Mouse (Mus musculus): ENCODE results near the gene Acbd4. TPM values are rescaled to one million over a fixed set of nuclear protein-coding genes. Genes with fewer than 3 reads are reported as not detected.

Gene Acbd4
- polyA plus RNA-seq, 1 experiment from 2014 or later = 54.4 TPM

DNA sequence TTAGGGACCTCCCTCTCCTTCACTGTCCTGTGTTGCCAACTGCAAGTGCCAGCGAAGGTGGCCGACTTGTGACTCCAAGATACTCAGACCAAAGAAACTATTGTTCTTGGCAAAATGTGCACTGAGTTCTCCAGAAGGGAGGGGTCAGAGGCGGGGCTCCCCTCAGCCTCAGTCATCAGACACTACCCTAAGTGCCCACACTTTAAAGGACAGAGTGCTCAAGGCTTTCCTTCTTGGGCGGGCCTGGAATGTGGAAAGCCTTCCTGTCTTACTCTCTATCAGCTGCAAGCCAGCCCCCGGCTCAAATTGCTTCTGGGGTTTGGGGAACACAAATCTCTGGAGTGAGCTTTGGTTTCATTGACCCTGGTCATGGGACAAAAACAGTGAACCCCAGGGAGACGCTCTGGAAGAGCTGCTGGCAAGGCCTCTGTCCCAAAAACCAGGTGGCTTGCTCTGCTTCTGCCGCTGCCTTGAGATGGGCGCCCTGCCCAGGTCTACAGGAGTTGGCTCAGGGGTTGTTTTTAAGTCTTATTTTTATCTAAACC is 34.0 kb upstream of the Acbd4 start:
- Histone ChIP-seq H3K4me1 (ENCODE audit: control insufficient read depth, low read depth, low read length) (no peaks in the 10 kb centered on the region), H3K9ac (ENCODE audit: low read depth, low read length) (no peak overlapping the region), H3K4me3 (ENCODE audit: low read depth, low read length) (no peak overlapping the region), H3K27ac (ENCODE audit: low read length) (no peak overlapping the region), H3K4me2 (ENCODE audit: low read depth, low read length) (no peak overlapping the region), H3K9me3 (replicated peaks; ENCODE audit: control insufficient read depth, low read length) (no peaks in the 10 kb centered on the region), H3K27me3 (ENCODE audit: control insufficient read depth, insufficient read depth, low read depth, low read length) (no peaks in the 10 kb centered on the region), H3K36me3 (ENCODE audit: control insufficient read depth, insufficient read depth) (peaks cover 49% of the 10 kb centered on the region)
- 83% methylated on average over 8 of the region's 8 CpGs for WGBS (ENCODE audit: insufficient replicate concordance)
- no peak for ATAC-seq (ENCODE audit: low read depth)

DNA sequence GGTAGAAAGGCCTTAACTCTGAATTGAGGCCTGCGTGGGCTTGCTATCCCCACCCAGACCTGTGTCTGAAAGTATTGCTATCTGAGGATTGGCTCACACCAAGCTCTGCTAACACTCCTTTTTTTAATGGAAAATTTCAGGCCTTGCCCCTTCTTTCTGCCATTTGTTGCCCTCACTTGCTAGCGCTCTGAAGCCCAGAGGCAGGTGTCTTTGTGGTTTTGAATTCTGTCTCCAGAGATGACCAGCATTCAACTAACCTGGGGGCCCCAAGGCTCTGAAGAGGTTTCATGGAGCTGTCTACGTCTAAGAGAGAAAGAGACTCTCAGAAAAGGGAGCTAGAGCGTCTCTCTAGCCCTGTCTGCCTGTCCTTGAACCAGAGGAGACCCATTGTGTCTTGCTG is 33.2 kb upstream of the Acbd4 start:
- no peak for ATAC-seq (ENCODE audit: low read depth)
- Histone ChIP-seq H3K27me3 (ENCODE audit: control insufficient read depth, insufficient read depth, low read depth, low read length) (no peaks in the 10 kb centered on the region), H3K27ac (ENCODE audit: low read length) (no peak overlapping the region), H3K4me2 (ENCODE audit: low read depth, low read length) (no peak overlapping the region), H3K4me3 (ENCODE audit: low read depth, low read length) (no peak overlapping the region), H3K4me1 (ENCODE audit: control insufficient read depth, low read depth, low read length) (no peaks in the 10 kb centered on the region), H3K36me3 (ENCODE audit: control insufficient read depth, insufficient read depth) (peaks cover 45% of the 10 kb centered on the region), H3K9ac (ENCODE audit: low read depth, low read length) (no peak overlapping the region), H3K9me3 (replicated peaks; ENCODE audit: control insufficient read depth, low read length) (no peaks in the 10 kb centered on the region)
- 93% methylated on average over 4 of the region's 4 CpGs for WGBS (ENCODE audit: insufficient replicate concordance)

DNA sequence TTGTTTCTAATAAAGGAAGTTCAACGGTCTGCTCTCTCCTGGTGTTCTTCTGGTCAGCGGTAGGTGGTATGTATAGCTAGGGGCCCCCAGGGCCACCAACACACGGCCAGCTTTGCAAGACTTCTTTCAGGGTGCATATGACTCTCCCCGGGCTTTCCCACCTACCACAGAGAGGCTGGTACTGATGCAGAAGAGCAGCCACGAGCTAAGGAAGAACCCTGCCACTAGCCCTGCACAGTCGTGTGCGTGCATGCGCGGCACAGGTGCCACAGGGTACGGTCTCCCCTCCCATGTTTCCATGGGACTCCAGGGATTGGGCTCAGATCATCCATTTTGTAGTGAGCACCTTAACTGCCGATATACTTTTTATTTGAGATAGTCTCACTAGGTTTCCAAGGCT is 32.6 kb upstream of the Acbd4 start:
- no peaks in the 10 kb centered on the region for H3K4me1 ChIP-seq (ENCODE audit: control insufficient read depth, low read depth, low read length)
- H3K27ac ChIP-seq (ENCODE audit: low read length) = no peak overlapping the region
- no peaks in the 10 kb centered on the region for H3K9me3 ChIP-seq (replicated peaks; ENCODE audit: control insufficient read depth, low read length)
- no peak overlapping the region for H3K4me2 ChIP-seq (ENCODE audit: low read depth, low read length)
- ATAC-seq (ENCODE audit: low read depth) = no peak
- no peak overlapping the region for H3K4me3 ChIP-seq (ENCODE audit: low read depth, low read length)
- no peak overlapping the region for H3K9ac ChIP-seq (ENCODE audit: low read depth, low read length)
- no peaks in the 10 kb centered on the region for H3K27me3 ChIP-seq (ENCODE audit: control insufficient read depth, insufficient read depth, low read depth, low read length)
- 90% methylated on average over 11 of the region's 11 CpGs for WGBS (ENCODE audit: insufficient replicate concordance)
- H3K36me3 ChIP-seq (ENCODE audit: control insufficient read depth, insufficient read depth) = peaks cover 40% of the 10 kb centered on the region

DNA sequence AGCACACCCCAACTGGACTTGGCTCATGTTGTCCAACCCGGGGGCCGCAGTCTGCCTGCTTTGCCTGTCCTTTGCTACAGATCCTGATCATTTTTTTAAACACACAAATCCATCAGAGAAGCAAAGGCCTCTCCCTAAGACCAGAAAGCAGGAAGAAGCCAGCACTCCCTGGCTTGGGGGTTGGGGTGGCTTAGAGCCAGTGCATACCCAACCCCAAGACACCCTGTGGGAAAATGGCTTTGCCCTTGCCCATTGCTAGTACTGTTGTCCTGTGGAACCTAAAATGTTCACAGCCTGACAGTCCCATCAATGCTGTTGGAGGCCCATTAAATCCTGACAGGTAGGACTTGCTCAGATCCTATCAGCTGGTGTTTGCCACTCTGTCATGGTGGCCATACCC is 31.8 kb upstream of the Acbd4 start:
- Histone ChIP-seq H3K9me3 (replicated peaks; ENCODE audit: control insufficient read depth, low read length) (no peaks in the 10 kb centered on the region), H3K27ac (ENCODE audit: low read length) (no peak overlapping the region), H3K36me3 (ENCODE audit: control insufficient read depth, insufficient read depth) (peaks cover 31% of the 10 kb centered on the region), H3K4me2 (ENCODE audit: low read depth, low read length) (no peak overlapping the region), H3K4me1 (ENCODE audit: control insufficient read depth, low read depth, low read length) (no peaks in the 10 kb centered on the region), H3K9ac (ENCODE audit: low read depth, low read length) (no peak overlapping the region), H3K27me3 (ENCODE audit: control insufficient read depth, insufficient read depth, low read depth, low read length) (no peaks in the 10 kb centered on the region), H3K4me3 (ENCODE audit: low read depth, low read length) (no peak overlapping the region)
- no peak for ATAC-seq (ENCODE audit: low read depth)
- 89% methylated on average over 2 of the region's 2 CpGs for WGBS (ENCODE audit: insufficient replicate concordance)

DNA sequence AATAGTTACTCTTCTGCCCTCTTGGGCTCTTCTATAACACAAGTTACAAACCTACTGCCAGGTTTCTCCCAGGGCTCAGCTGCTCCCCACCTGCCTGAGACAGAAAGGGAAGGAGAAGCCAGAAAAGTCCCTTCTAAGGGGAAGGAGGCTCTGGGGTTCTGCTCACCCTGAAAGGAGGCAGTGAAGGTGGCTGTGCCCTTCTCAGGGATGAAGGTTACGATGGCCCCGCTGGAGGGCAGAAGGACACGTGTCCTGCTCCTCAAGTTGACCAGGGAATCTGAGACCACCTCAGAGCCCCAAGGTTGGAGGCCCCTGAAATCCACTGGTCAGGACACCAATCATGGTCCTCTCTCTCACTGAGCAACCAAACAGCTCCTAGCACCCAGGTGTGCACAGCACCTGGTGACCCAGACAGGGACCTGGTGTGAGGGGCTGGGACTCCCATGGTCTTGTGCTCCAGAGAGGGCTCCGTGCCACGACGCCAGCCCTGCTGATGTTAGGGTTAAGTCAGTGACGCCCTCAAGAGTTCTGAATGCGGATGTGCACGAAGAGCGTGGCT is 31.1 kb upstream of the Acbd4 start:
- H3K27ac ChIP-seq (ENCODE audit: low read length) = no peak overlapping the region
- H3K9ac ChIP-seq (ENCODE audit: low read depth, low read length) = no peak overlapping the region
- H3K4me1 ChIP-seq (ENCODE audit: control insufficient read depth, low read depth, low read length) = no peaks in the 10 kb centered on the region
- WGBS (ENCODE audit: insufficient replicate concordance) = 82% methylated on average over 10 of the region's 10 CpGs
- no peak for ATAC-seq (ENCODE audit: low read depth)
- peaks cover 27% of the 10 kb centered on the region for H3K36me3 ChIP-seq (ENCODE audit: control insufficient read depth, insufficient read depth)
- no peak overlapping the region for H3K4me3 ChIP-seq (ENCODE audit: low read depth, low read length)
- no peaks in the 10 kb centered on the region for H3K9me3 ChIP-seq (replicated peaks; ENCODE audit: control insufficient read depth, low read length)
- H3K27me3 ChIP-seq (ENCODE audit: control insufficient read depth, insufficient read depth, low read depth, low read length) = no peaks in the 10 kb centered on the region
- H3K4me2 ChIP-seq (ENCODE audit: low read depth, low read length) = no peak overlapping the region

DNA sequence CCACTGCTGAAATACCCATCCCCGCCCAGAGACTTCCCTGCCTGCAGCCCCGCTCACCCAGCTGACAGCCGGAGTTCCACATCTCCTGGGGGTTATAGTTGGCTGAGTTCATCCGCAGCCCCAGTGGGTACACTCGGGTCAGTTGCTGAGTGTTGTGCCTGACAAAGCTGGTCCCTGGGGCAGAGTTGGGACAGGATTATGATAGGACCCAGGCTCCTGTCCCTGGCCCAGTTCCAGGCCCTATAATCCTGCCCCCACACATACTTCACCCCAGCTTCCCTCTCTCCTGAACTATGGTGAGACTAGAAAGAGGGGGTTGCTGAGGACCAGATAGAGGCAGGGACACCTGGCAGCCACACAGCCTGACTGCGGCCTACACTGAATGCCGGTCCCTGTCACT is 27.8 kb upstream of the Acbd4 start:
- H3K27me3 ChIP-seq (ENCODE audit: control insufficient read depth, insufficient read depth, low read depth, low read length) = no peaks in the 10 kb centered on the region; the same call in none of the 2 replicates
- 83% methylated on average over 7 of the region's 7 CpGs for WGBS (ENCODE audit: insufficient replicate concordance)
- no peak overlapping the region for H3K9ac ChIP-seq (ENCODE audit: low read depth, low read length)
- no peaks in the 10 kb centered on the region for H3K4me1 ChIP-seq (ENCODE audit: control insufficient read depth, low read depth, low read length)
- no peaks in the 10 kb centered on the region for H3K9me3 ChIP-seq (replicated peaks; ENCODE audit: control insufficient read depth, low read length)
- H3K4me3 ChIP-seq (ENCODE audit: low read depth, low read length) = no peak overlapping the region
- 0 out of 2 replicates have a peak, but pooled peaks cover 5% of the 10 kb centered on the region for H3K36me3 ChIP-seq (ENCODE audit: control insufficient read depth, insufficient read depth)
- H3K4me2 ChIP-seq (ENCODE audit: low read depth, low read length) = no peak overlapping the region
- no peak overlapping the region for H3K27ac ChIP-seq (ENCODE audit: low read length)
- ATAC-seq (ENCODE audit: low read depth) = no peak

DNA sequence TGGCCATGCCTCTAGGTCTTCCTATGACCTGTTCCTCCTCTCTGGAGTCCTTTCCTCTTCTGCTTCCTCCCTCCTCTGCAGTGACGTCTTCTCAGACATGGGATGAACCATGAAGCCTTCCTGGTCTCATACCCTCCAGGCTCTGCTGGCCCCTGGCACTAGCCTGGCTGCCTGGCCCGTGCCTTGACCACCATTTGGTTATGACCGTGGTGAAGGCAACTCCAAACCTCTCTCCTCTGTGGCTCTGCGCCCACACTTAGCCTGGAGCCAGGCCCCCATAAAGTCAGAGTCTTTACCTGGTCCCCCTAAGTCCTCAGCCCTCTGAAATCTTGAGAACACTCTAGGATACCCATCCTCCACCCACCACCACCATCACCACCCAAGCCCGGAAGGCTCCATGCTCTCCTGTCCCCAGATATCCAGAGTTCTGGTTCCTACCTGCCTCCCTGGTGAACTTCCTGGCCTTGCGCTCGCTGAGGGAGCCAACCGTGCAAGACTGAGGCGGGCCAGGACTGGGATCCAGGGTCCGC is 27.3 kb upstream of the Acbd4 start:
- H3K36me3 ChIP-seq (ENCODE audit: control insufficient read depth, insufficient read depth) = 0 out of 2 replicates have a peak, but pooled peaks cover under 1% of the 10 kb centered on the region
- H3K4me3 ChIP-seq (ENCODE audit: low read depth, low read length) = no peak overlapping the region
- 59% methylated on average over 10 of the region's 10 CpGs for WGBS (ENCODE audit: insufficient replicate concordance)
- no peaks in the 10 kb centered on the region for H3K9me3 ChIP-seq (replicated peaks; ENCODE audit: control insufficient read depth, low read length)
- ATAC-seq (ENCODE audit: low read depth) = no peak
- no peak overlapping the region for H3K27ac ChIP-seq (ENCODE audit: low read length)
- no peak overlapping the region for H3K9ac ChIP-seq (ENCODE audit: low read depth, low read length)
- peaks cover 1% of the 10 kb centered on the region for H3K27me3 ChIP-seq (ENCODE audit: control insufficient read depth, insufficient read depth, low read depth, low read length)
- H3K4me1 ChIP-seq (ENCODE audit: control insufficient read depth, low read depth, low read length) = no peaks in the 10 kb centered on the region
- H3K4me2 ChIP-seq (ENCODE audit: low read depth, low read length) = no peak overlapping the region

DNA sequence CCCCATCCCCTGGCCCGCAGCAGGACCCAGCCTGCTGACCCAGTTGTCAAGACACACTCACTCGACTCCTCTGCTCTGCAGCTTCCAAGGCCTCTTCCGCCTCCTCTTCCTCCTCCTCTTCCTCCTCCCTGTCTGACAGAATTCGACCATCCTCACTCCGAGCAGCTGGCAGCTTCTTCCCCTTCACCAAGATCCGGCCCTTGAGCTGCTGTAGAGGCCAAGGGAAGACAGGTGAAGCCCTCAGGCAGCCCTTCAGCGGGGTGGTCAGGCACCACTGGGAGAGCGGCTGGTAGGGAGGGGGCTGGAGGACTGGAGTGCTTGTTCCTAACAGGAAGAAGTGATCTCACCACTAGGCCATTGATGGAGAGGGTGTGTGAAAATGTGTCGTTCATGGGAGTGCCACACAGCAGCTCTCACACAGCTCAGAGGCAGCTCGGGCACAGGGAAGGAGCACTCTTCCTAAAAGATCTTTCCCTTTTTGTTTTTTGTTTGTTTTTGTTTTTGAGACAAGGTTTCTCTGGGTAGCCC is 26.6 kb upstream of the Acbd4 start:
- Histone ChIP-seq H3K4me1 (ENCODE audit: control insufficient read depth, low read depth, low read length) (no peaks in the 10 kb centered on the region), H3K9me3 (replicated peaks; ENCODE audit: control insufficient read depth, low read length) (no peaks in the 10 kb centered on the region), H3K4me2 (ENCODE audit: low read depth, low read length) (no peak overlapping the region), H3K4me3 (ENCODE audit: low read depth, low read length) (no peak overlapping the region), H3K9ac (ENCODE audit: low read depth, low read length) (no peak overlapping the region), H3K27ac (ENCODE audit: low read length) (no peak overlapping the region), H3K27me3 (ENCODE audit: control insufficient read depth, insufficient read depth, low read depth, low read length) (peaks cover 8% of the 10 kb centered on the region), H3K36me3 (ENCODE audit: control insufficient read depth, insufficient read depth) (no peaks in the 10 kb centered on the region)
- WGBS (ENCODE audit: insufficient replicate concordance) = 23% methylated on average over 10 of the region's 10 CpGs
- no peak for ATAC-seq (ENCODE audit: low read depth)

DNA sequence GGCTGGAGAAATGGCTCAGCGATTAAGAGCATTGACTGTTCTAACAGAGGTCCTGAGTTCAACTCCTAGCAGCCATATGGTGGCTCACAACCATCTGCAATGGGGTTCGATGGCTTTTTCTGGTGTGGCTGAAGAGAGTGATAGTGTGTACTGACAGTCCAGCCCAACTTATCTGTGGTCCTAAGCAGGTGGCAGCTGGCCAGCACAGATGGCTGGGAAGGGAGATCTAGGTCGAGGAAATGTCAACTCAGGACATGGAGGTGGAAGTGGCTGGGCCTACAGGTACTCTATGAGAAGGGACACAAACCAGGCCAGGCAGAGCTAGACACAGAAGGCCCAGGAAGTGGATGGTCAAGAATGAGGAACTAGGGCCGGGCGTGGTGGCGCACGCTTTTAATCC is 25.5 kb upstream of the Acbd4 start:
- Histone ChIP-seq H3K9me3 (replicated peaks; ENCODE audit: control insufficient read depth, low read length) (no peaks in the 10 kb centered on the region), H3K4me2 (ENCODE audit: low read depth, low read length) (no peak overlapping the region), H3K9ac (ENCODE audit: low read depth, low read length) (no peak overlapping the region), H3K36me3 (ENCODE audit: control insufficient read depth, insufficient read depth) (no peaks in the 10 kb centered on the region), H3K4me1 (ENCODE audit: control insufficient read depth, low read depth, low read length) (peaks cover 4% of the 10 kb centered on the region), H3K27ac (ENCODE audit: low read length) (no peak overlapping the region), H3K4me3 (ENCODE audit: low read depth, low read length) (no peak overlapping the region), H3K27me3 (ENCODE audit: control insufficient read depth, insufficient read depth, low read depth, low read length) (peaks cover 19% of the 10 kb centered on the region)
- WGBS (ENCODE audit: insufficient replicate concordance) = 65% methylated on average over 7 of the region's 7 CpGs
- ATAC-seq (ENCODE audit: low read depth) = no peak

Data from liver, embryonic 16.5 days (tissue).